Mouse (Mus musculus): ENCODE results near the gene 4930562C15Rik. TPM values are rescaled to one million over a fixed set of nuclear protein-coding genes. Genes with fewer than 3 reads are reported as not detected.

Gene 4930562C15Rik
- total RNA-seq, 2 experiments from 2014 or later = not detected

DNA sequence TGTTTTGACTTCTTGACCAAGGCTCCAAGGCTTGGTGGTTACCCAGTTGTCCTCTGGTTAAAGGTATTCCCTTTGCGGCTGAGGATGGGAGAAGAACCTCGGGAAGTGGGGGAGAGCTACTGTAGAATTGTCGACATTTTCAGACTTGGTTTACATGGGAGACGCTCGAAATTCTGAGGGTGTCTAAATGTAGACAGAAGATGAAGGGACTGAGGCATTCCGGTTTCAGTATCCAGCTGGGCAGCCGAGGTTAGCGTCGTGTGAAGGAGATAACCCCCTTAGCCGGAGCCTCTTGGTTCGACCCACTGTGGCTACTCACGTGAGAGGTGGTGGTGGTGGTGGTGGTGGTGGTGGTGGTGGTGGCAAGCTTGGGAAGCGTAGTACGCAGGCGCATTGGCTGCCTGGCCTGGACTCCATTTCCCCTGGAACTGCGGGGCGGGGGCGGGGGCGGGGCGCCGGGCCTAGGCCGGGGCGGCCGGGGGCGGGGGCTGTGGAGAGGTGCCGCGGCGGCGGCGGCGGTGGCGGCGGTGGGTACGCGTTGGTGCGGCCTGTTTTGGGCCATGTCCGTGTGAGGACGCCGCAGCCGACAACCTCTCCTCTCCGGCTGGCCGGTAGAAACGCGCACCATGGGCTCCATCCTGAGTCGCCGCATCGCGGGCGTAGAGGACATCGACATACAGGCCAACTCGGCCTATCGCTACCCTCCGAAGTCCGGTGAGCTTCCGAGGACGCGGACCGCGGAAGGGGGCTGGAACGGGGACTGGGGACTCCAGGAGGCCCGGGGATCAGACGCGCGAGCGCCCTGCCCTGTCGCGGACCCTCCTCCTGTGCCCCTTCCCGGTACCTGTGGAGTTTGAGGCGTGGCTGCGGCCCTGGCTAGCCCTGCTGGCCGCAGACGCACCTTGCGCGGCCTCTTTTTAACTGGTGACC is 50.8 kb downstream of the 4930562C15Rik start, which contains the start of gene Mgrn1:
Mgrn1 (plus strand) TSS at position 490 of the 930 bp plus-strand sequence.
- DNase-seq (ENCODE audit: low spot score in 2 of 2) = peak; percentile 71 to 89

DNA sequence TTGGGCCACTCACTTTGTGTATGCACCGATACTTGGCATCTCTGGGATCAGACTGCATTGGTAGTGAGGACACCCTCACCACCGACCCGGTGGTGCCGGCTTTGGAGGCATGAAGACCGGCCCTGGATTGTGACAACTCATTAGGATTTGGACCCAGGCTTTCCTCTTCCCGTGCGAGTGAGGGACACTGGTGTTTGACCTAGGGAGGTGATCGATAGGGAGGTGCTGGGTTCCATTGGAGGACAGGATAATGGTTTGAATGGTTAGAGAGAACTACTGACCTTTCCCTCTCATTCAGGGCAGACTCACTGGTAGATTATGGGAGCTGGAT is 51.4 kb downstream of the 4930562C15Rik start:
- no peak for DNase-seq (ENCODE audit: low spot score in 2 of 2)

DNA sequence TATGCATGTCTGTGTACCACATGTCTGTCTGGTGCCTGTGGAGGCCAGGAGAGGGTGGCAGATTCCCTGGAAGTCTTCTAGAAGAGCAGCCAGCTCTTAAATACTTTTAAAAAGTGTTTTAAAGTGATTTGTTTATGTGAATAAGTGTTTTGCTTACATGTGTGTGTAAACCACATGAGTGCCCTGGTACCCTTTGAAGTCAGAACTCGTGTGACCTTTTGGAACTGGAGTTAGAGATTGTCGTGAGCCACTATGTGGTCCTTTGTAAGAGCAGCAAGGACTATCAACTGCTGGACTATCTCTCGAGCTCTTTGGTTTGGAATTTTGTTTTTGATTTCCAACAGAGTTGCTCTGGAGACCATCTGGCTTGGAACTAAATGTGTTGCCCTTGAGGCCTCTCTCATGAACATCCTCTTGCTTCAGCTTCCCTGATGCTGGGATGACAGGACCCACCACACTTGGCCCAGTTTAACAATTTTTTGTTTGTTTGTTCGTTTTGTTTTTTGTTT is 55.0 kb downstream of the 4930562C15Rik start:
- DNase-seq (ENCODE audit: low spot score in 2 of 2) = no peak

DNA sequence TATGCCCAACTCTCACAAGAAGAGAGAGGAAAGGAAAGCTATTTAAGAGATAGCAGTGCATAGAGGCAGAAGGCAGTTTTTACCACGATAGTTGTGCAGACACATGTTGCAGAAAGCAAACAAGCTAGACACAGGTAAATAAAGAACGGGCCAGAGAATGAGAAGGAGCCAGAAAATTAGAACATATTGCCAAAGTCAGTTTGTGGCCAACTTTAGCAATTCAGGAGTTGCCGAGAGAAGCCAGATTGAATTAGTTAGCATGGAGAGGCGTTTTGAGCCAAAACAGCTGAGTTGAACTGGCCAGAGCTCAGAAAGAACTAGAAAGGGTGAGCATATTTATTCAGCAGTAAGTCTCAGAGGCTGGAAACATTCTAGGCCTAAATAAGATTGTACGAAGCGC is 57.0 kb downstream of the 4930562C15Rik start:
- no peak for DNase-seq (ENCODE audit: low spot score in 2 of 2)

DNA sequence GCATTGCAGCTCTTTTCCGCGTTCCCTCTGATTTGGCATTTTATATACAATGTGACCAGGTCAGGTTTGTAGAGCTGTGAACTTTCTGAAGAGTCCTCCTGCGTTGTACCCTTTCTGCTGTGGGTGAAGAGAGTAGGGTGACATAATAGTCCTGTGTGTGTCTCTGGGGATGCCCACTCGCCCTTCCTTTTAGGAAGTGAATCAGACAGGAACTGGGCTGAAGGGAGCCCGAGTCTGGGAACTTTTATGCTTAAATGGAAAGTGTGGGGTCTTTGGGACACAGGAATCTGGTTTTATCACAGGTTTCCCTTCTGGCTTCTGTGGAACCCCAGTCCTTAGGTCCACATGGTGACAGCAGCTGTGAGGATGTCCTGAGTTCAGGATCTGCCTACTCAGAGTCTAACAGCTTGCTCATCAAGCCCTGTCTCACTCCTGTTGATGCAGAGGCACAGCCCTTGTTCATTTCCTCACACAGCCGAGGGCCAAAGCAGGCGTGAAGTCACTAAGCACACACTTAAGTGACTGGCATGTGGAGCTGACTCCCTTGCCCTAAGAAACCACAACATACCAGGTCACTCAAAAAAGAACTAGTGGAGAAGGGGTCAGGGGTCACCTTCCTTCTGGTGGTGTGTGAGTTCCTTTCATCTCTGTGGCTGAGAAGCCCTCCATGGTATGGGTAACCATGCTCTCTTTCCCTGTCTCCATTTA is 59.1 kb downstream of the 4930562C15Rik start:
- DNase-seq (ENCODE audit: low spot score in 2 of 2) = no peak

DNA sequence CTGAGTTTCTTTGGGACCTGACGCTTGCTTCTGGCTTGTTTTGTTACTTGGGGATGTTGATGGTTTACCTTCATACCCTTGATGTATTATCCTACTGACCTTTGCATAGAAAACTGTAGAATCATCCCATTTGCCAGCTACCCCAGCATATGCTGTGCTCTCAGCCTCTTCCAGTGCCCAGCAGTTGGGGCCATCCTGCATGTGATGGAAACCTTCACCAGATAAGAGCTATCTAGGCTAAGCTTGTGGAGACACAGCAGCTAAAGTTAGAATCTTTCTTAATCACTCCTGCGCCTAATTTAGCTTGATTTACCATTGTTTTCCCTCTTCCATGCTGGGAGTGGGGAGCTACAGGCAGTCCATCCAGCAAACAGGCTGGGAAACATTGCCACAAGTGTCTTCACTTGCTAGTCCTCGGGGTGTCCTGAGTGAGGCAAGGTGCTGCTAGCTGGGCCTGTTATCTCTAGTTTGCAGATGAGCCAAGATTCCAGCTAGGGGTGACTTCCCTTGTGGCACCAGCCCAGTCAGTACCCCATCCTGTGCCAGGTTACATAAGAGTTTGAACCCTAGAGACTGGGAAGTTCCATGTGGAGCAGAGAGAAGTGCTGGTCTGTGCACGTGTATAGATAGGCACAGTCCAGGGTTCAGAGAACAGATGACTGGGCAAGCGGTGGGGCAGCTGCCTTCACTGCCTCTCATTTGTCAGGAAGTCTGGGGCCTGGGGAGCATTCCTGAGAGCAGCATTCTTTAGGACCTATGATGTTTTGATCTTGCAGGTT is 61.2 kb downstream of the 4930562C15Rik start:
- no peak for DNase-seq (ENCODE audit: low spot score in 2 of 2)

DNA sequence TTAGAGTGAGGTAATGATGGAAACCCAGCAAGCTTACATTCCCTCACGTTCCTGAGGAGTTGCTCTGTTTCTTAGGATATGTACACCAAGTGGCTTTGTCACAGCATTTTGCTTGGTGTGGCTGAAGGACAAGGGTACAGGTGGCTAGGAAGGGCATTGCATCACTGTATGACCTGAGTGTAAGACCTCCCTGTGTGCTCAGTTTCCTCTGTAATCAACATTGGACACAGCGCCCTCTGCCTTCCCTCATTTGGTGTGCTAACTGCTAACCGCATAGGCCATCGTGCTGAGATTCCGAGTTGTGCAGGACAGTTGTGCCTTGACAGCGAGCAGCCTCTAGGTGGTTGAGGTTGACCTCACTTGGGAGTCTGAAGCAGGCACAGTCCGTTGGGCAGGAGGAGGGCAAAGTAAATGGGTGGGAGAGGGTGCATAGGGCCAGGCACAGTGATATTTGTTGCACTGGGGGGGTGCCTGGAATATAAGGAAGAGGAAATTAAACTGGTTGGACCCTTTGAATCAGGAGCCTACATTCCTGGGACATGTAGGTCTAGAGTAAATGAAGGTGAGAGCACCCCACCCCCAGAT is 62.0 kb downstream of the 4930562C15Rik start:
- no peak for DNase-seq (ENCODE audit: low spot score in 2 of 2)

DNA sequence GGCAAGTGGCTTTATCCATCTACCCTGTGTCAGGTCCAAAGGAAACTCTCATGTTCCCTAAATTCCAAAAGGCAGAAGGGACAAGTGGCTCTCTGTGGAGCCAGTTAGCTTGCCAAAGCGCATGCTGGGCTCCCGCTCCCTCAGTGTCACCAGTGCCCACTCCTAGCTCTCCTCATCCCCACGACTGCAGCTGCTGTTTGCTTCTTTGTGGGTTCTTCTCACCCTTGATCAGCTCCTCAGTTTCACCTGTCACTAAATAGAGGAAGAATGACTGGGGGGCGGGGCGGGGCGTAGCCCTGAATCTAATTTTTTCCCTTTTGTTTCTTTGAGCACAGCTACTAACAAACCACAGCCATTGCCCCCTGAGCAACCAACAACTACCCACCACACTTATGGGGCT is 63.7 kb downstream of the 4930562C15Rik start:
- DNase-seq (ENCODE audit: low spot score in 2 of 2) = no peak

DNA sequence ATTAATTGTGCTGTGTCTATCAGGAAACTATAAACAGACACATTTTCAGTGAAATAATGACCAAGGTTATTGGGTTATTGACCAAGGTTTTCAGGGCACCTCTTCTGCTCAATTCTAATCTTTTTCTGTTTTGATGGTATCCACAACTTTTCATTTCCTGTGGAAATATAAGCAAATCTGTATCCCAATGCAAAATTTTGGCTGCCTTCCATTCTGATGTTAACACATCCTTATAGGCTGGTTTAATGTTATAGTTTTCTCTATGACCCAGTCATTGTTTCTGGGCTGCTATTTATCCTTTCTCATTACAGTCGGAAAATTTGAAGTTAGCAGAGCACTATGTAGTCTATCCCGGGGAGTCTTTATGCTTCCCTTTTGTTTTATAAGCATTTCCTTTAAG is 64.5 kb downstream of the 4930562C15Rik start:
- no peak for DNase-seq (ENCODE audit: low spot score in 2 of 2)

DNA sequence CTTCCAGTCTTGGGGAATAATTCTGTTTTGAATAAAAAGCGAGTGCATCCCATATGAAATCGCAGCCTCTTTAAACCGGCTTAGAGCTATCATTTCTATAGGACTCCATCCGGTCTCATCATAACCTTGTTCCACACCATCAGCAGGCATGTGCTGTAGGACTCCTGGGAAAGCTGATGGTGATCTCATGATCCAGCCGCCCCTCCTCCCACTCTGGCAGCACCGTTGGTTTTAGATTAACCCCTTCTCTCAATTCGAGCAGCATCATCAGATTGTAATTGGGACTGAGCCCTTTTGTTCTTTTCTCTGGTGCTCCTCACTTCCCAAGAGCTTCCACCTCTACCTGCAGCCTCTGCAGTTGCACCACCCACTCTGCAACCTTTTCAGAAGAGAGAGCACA is 66.0 kb downstream of the 4930562C15Rik start:
- DNase-seq (ENCODE audit: low spot score in 2 of 2) = no peak

DNA sequence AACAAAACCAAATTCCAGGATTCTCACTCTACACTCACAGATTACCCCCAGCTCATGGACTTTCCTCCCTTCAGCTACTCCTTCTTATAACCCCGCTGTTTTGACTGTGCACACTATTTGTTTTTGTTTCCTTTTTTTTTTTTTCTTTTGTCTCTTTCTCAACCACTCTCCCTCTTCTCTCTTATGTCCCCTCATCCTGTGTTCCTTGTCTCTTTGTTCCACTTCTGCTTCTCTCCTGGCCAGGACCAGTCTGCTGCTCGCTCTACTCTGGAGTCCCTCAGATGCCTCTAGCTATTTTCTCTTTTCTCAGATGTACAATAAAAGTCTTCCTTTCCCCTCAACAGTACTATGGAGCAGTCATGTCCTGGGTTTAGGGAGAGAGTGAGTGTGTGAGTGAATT is 67.2 kb downstream of the 4930562C15Rik start:
- DNase-seq (ENCODE audit: low spot score in 2 of 2) = no peak

DNA sequence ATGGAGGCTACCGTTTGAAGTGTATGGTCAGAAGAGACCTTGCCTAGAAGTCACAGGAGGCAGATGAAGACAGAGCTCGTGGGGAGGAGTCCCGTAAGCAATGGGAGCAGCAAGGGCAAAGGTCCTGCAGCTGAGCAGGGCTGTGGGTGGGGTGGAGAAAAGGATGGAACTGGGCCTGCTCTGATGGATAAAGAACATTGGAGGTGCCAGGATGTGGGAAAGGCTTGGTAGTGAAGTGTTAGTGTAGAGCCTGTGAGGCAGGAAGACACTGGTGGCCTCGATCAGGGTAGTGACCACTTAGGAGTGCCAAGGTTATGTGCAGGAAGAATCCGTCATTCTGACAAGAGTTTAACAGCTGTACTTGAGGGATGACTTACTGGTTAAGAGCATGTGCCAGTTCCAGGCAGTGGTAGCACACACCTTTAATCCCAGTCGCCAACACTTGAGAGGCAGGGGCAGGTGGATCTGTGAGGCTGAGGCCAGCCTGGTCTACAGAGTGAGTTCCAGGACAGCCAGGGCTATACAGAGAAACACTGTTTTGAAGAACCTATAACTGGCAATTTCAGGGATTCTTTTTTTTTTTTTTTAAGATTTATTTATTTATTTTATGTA is 68.4 kb downstream of the 4930562C15Rik start:
- DNase-seq (ENCODE audit: low spot score in 2 of 2) = no peak

DNA sequence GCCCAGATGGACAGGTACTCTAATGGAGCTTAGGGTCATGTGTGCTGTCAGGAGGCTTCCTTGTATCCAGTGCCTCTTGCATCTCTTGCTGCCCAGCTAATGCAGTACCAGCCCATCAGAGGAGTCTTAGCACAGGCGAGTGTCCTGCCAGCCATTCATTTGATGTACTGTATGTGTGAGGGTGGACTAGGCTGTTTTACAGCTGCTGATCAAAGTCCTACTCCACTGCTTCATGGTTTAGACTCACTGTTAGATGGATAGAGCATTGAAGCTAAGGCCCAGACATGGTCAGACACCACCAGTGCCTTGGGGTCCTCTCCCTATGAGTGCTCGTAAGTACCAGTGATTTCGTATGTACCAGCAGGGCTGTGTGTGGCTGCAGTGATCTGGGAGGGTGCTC is 69.7 kb downstream of the 4930562C15Rik start:
- no peak for DNase-seq (ENCODE audit: low spot score in 2 of 2)

DNA sequence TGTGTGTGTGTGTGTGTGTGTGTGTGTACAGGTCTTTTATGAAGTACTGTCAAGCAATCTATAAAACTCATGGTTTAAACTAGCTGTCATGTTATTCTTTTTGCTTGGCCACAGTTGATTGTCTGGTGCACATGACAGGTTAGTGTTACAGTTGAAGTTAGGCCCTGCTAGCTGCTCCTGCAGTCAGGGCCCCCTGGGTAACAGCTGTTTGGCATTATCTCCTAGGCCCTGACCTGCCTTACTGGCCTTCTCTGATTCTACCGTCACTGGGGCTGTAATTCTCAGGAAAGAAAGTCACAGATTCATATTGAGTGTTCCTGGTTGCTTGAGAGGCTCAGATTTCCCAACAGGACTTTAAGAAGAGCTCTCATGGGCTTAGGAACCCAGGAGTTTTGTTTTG is 70.4 kb downstream of the 4930562C15Rik start:
- no peak for DNase-seq (ENCODE audit: low spot score in 2 of 2)

DNA sequence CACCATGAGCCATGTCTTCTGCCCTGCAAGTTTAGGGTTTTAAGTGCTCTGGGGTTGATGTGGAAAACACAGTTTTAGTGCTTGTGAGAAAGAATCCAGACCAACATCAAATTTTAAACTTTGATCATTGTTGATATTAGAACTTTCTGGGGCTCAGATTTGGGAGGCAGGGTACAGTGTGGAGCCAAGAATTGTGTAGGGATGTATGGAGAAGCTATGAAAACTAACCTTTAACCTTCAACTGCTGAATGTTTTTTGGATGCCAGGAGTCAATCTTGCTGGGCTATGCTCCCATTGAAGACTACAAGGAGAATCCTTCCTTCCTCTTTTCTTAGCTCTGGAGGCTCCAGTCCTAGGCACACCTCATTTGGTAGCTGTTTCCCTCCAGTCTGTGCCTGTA is 71.3 kb downstream of the 4930562C15Rik start:
- no peak for DNase-seq (ENCODE audit: low spot score in 2 of 2)

DNA sequence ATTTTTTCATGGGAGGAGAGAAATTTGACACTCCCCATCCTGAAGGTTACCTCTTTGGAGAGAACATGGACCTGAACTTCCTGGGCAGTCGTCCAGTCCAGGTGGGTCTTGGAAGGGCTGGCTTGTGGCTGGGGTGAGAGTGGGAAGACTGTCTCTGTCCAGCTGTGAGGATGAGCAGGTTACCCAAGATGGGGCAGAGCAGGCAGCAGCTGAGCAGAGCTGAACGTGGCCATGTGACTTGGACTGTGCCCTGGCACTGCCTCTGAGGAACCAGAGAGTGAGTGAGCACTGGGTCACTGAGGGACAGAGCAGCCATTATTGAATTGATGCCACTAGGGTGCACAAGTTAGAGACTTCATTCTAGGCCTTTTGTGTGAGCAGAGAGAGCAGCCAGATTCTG is 72.2 kb downstream of the 4930562C15Rik start:
- DNase-seq (ENCODE audit: low spot score in 2 of 2) = no peak

DNA sequence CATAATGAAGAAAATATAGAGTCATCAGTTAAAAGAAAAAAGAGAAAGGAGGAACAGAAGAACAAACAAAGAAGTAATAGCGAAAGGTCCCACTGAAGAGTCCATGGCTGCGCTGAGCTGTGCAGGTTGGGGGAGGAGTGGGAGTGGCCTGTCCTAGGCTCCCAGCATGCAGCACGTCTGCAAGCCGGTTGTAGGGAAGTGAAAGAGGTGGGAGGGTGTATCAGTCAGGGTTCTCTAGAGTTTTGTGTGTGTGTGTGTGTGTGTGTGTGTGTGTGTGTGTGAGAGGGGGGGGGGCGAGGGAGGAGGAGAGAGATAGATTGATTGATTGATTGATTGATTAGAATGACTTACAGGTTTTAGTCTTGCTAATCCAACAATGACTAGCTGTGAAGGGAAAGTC is 72.8 kb downstream of the 4930562C15Rik start:
- no peak for DNase-seq (ENCODE audit: low spot score in 2 of 2)

DNA sequence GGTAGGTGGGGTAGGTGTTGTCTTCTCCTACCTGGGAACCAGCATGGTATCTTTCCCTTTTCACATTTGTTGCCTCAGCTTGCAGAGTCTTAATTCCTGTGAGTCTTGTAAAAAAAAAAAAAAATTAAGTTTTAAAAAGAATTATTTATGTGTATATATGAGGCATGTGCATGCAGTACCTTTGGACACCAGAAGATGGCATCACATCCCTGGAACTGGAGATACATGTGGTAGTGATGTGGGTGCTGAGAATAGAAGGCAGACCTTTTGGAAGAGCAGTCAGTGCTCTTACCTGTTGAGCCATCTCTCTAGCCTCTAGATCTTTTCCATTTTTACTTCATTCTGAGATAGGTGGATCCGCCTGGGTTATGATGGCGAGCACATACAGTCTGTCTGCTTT is 74.5 kb downstream of the 4930562C15Rik start:
- DNase-seq (ENCODE audit: low spot score in 2 of 2) = no peak

DNA sequence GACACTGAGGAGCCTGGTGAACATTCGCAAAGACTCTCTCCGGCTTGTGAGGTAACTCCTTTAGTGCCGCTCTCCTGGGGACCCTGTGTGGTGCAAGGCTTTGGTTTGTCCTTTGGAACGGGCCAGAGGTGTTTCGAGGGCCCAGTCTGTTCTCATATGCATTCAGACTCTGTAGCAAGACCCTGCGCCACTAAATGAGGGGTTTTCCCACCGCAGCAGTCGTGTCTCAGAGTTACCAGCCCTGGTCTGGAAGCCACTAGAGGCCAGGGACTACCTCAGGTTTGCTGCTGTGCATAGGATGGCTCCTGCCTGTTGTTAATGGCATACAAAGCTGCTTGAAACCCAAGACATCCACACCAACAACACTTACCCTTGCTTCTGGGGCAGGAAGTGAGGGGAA is 75.5 kb downstream of the 4930562C15Rik start:
- no peak for DNase-seq (ENCODE audit: low spot score in 2 of 2)

DNA sequence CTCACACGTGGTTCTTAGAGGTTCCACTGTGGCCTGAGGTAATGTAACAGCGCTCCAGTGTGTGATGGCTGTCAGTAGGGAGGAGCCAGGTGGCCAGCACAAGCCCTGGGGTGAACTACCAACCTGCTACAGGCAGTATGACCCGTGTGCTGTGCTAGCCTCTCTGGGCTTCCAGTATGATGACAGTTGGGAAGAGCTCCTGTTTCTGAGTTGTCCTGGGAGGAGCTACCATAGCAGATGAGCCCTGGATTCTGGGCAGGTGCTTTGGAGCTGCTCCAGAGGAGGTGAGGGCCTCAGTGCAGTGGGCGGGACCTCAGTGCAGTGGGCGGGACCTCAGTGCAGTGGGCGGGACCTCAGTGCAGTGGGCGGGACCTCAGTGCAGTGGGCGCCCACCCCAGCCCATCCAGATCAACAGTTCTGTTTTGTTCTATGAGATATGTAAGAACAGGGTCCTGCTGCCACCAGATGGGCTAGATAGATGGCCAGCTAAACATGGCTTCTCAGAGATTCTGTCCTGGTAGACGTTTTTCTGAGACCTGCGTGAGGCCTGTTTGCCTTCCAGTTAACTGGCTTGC is 76.9 kb downstream of the 4930562C15Rik start:
- no peak for DNase-seq (ENCODE audit: low spot score in 2 of 2)
